Mouse (Mus musculus) heart, embryonic 12.5 days (tissue): ENCODE results near the gene Ppt2. TPM values are rescaled to one million over a fixed set of nuclear protein-coding genes. Genes with fewer than 3 reads are reported as not detected.

Source experiments
- ATAC-seq: fragments of 200-750 bp; cut with Nextera tagmentation; 2 replicates; pipeline ENCODE4 v1.8.0; 2017; ENCODE audit warnings: moderate TSS enrichment, moderate library complexity; ENCODE audit not compliant: insufficient number of reproducible peaks, low FRiP score
- H3K27ac ChIP-seq: fragments of 300-500 bp; sonication (generic); 2 replicates; pipeline ENCODE4 v1.5.1; 2016; ENCODE audit warnings: mild to moderate bottlenecking, moderate library complexity; ENCODE audit not compliant: poor library complexity, severe bottlenecking
- H3K27me3 ChIP-seq: fragments of 300-500 bp; sonication (generic); replicated peaks from 2 replicates; pipeline ENCODE4 v1.6.1; 2016; ENCODE audit warnings: mild to moderate bottlenecking, moderate library complexity
- H3K36me3 ChIP-seq: fragments of 300-500 bp; sonication (generic); 2 replicates; pipeline ENCODE4 v1.6.1; 2016; ENCODE audit warnings: mild to moderate bottlenecking, moderate library complexity
- H3K4me1 ChIP-seq: fragments of 300-500 bp; sonication (generic); replicated peaks from 2 replicates; pipeline ENCODE4 v1.6.1; 2016; ENCODE audit warnings: mild to moderate bottlenecking
- H3K4me2 ChIP-seq: fragments of 300-500 bp; sonication (generic); 2 replicates; pipeline ENCODE4 v1.6.1; 2016; ENCODE audit warnings: mild to moderate bottlenecking, moderate library complexity
- H3K4me3 ChIP-seq: fragments of 300-500 bp; sonication (generic); 2 replicates; pipeline ENCODE4 v1.5.1; 2016; ENCODE audit warnings: mild to moderate bottlenecking
- H3K9ac ChIP-seq: fragments of 300-500 bp; sonication (generic); 2 replicates; pipeline ENCODE4 v1.6.1; 2016; ENCODE audit warnings: mild to moderate bottlenecking, moderate library complexity
- H3K9me3 ChIP-seq: fragments of 300-500 bp; sonication (generic); replicated peaks from 2 replicates; pipeline ENCODE4 v1.6.1; 2016; ENCODE audit warnings: mild to moderate bottlenecking, moderate library complexity
- WGBS: fragments of 180-500 bp; shearing (Covaris S2); methylation state at CpG from one replicate; pipeline ENCODE4 v1.1.7; 2016; 5-methylcytosine and 5-hydroxymethylcytosine counted together
- polyA plus RNA-seq: library from polyadenylated mRNA; unstranded; fragments of >200 nt; fragmentation: Nextera tagmentation; extraction: Ambion mirVana; gene quantifications from 2 replicates; pipeline ENCODE4 v1.2.1, GENCODE M21; 2016

The Ppt2 gene
- polyA plus RNA-seq, 1 experiment from 2014 or later = 28.9 TPM

- 3% methylated on average over 30 of the region's 32 CpGs for WGBS
These were observed 35.4 kb downstream of the Ppt2 start for GRCm38 (mm10) chr17:34592581-34593549.

GRCm38 (mm10) chr17:34591994-34592375, 36.3 kb downstream of the Ppt2 start:
- peak; percentile 76 for ATAC-seq
- Histone ChIP-seq H3K4me3 (peak overlapping the region; percentile 83), H3K27ac (peak overlapping the region; percentile 97), H3K9ac (peak overlapping the region; percentile 98), H3K36me3 (peaks cover 27% of the 10 kb centered on the region), H3K4me2 (peak overlapping the region; percentile 76), H3K27me3 (no peaks in the 10 kb centered on the region), H3K9me3 (no peaks in the 10 kb centered on the region), H3K4me1 (peaks cover 70% of the 10 kb centered on the region)
- 2% methylated on average over 21 of the region's 35 CpGs for WGBS

More at GRCm38 (mm10) chr17:34592581-34593549, 35.4 kb downstream of the Ppt2 start:
- ATAC-seq = peak; percentile 1; the same call in 1 of the 2 replicates
- peaks cover 77% of the 10 kb centered on the region for H3K4me1 ChIP-seq
- H3K4me2 ChIP-seq = peak overlapping the region; percentile 76
- peak overlapping the region; percentile 97 for H3K27ac ChIP-seq
- H3K27me3 ChIP-seq = no peaks in the 10 kb centered on the region
- H3K9ac ChIP-seq = peak overlapping the region; percentile 98
- no peaks in the 10 kb centered on the region for H3K9me3 ChIP-seq
- H3K36me3 ChIP-seq = peaks cover 27% of the 10 kb centered on the region
- H3K4me3 ChIP-seq = peak overlapping the region; percentile 83

GRCm38 (mm10) chr17:34591029-34591993, 37.0 kb downstream of the Ppt2 start, which contains the start of gene Pbx2:
Pbx2 (plus strand) TSS chr17:34591266.
- Histone ChIP-seq H3K4me3 (peak within 1 kb of the TSS; percentile 83), H3K4me1 (peaks cover 68% of the 10 kb centered on the region), H3K9ac (peak within 1 kb of the TSS; percentile 98), H3K27me3 (no peaks in the 10 kb centered on the region), H3K36me3 (peaks cover 27% of the 10 kb centered on the region), H3K27ac (peak within 1 kb of the TSS; percentile 97), H3K4me2 (peak within 1 kb of the TSS; percentile 76), H3K9me3 (no peaks in the 10 kb centered on the region)
- WGBS = 5% methylated on average over 21 of the region's 21 CpGs
- ATAC-seq = peak; percentile 3; the same call in 1 of the 2 replicates

GRCm38 (mm10) chr17:34590154-34590987, 37.9 kb downstream of the Ppt2 start:
- 57% methylated on average over 15 of the region's 15 CpGs for WGBS
- H3K27ac ChIP-seq = peak overlapping the region; percentile 97
- H3K4me2 ChIP-seq = peak overlapping the region; percentile 76
- H3K36me3 ChIP-seq = peaks cover 18% of the 10 kb centered on the region
- peak overlapping the region; percentile 14; the same call in 1 of the 2 replicates for H3K4me3 ChIP-seq
- H3K27me3 ChIP-seq = no peaks in the 10 kb centered on the region
- no peak for ATAC-seq
- peak overlapping the region; percentile 98; the same call in 1 of the 2 replicates for H3K9ac ChIP-seq
- peaks cover 70% of the 10 kb centered on the region for H3K4me1 ChIP-seq
- no peaks in the 10 kb centered on the region for H3K9me3 ChIP-seq

GRCm38 (mm10) chr17:34589681-34590101, 38.6 kb downstream of the Ppt2 start, which contains the start of gene Gpsm3:
Gpsm3 (plus strand) TSS chr17:34589806.
- Histone ChIP-seq H3K4me3 (peak within 1 kb of the TSS; percentile 14; the same call in 1 of the 2 replicates), H3K27ac (peak within 1 kb of the TSS; percentile 97), H3K27me3 (no peaks in the 10 kb centered on the region), H3K4me1 (peaks cover 64% of the 10 kb centered on the region), H3K9me3 (no peaks in the 10 kb centered on the region), H3K36me3 (peaks cover 11% of the 10 kb centered on the region), H3K9ac (peak within 1 kb of the TSS; percentile 98; the same call in 1 of the 2 replicates), H3K4me2 (peak within 1 kb of the TSS; percentile 76)
- WGBS = 19% methylated on average over 7 of the region's 7 CpGs
- no peak for ATAC-seq

- Histone ChIP-seq H3K9me3 (no peaks in the 10 kb centered on the region), H3K9ac (peak overlapping the region; percentile 44; the same call in 1 of the 2 replicates), H3K27ac (peak overlapping the region; percentile 49), H3K4me1 (peaks cover 60% of the 10 kb centered on the region), H3K4me2 (peak overlapping the region; percentile 76), H3K36me3 (peaks cover 6% of the 10 kb centered on the region), H3K27me3 (no peaks in the 10 kb centered on the region), H3K4me3 (no peak overlapping the region)
- 31% methylated on average over 7 of the region's 7 CpGs for WGBS
- ATAC-seq = no peak
These were observed 39.1 kb downstream of the Ppt2 start for GRCm38 (mm10) chr17:34589206-34589605.

- H3K4me1 ChIP-seq = peaks cover 56% of the 10 kb centered on the region
- ATAC-seq = no peak
- H3K4me2 ChIP-seq = peak overlapping the region; percentile 76
- no peaks in the 10 kb centered on the region for H3K27me3 ChIP-seq
- H3K27ac ChIP-seq = peak overlapping the region; percentile 49
- 63% methylated on average over 3 of the region's 3 CpGs for WGBS
- peaks cover 2% of the 10 kb centered on the region for H3K36me3 ChIP-seq
- H3K9me3 ChIP-seq = no peaks in the 10 kb centered on the region
- H3K9ac ChIP-seq = no peak overlapping the region
- H3K4me3 ChIP-seq = no peak overlapping the region
These were observed 39.5 kb downstream of the Ppt2 start for GRCm38 (mm10) chr17:34588767-34589166.

GRCm38 (mm10) chr17:34587814-34588213, 40.5 kb downstream of the Ppt2 start:
- H3K9ac ChIP-seq = peak overlapping the region; percentile 93
- WGBS = 2% methylated on average over 19 of the region's 19 CpGs
- H3K27me3 ChIP-seq = no peaks in the 10 kb centered on the region
- H3K9me3 ChIP-seq = no peaks in the 10 kb centered on the region
- H3K27ac ChIP-seq = peak overlapping the region; percentile 94
- H3K36me3 ChIP-seq = no peaks in the 10 kb centered on the region
- peaks cover 46% of the 10 kb centered on the region for H3K4me1 ChIP-seq
- ATAC-seq = no peak
- H3K4me2 ChIP-seq = peak overlapping the region; percentile 97
- peak overlapping the region; percentile 78 for H3K4me3 ChIP-seq

- H3K4me2 ChIP-seq = peak overlapping the region; percentile 97
- no peaks in the 10 kb centered on the region for H3K36me3 ChIP-seq
- peak; percentile 86 for ATAC-seq
- H3K4me3 ChIP-seq = peak overlapping the region; percentile 78
- under 1% methylated on average over 50 of the region's 50 CpGs for WGBS
- no peaks in the 10 kb centered on the region for H3K9me3 ChIP-seq
- H3K27me3 ChIP-seq = no peaks in the 10 kb centered on the region
- peak overlapping the region; percentile 94 for H3K27ac ChIP-seq
- H3K9ac ChIP-seq = peak overlapping the region; percentile 93
- H3K4me1 ChIP-seq = peaks cover 46% of the 10 kb centered on the region
These were observed 40.9 kb downstream of the Ppt2 start for GRCm38 (mm10) chr17:34587423-34587811.
